Mouse (Mus musculus): ENCODE data around the gene Itgb2l.

Gene Itgb2l

DNA sequence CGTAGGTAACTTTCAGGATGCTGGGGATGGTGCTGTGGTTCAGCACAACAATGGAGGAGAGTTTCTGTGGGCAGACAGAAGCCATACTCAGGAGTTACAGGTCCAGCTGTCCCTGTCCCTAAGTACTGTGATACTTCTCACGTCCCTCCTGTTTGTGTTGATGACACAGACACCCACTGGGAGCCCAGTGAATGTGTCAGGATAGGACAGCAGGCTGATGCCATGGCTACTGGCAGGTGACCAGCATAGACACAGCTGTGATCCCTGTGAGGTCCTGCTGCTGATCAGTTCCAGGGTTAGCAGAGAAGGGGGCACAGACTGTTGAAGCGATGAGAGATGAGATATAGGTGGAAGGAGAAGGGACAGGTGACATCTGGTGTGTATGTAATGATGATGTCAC is 14.4 kb downstream of the Itgb2l start:
- no peak for DNase-seq (ENCODE audit: low read depth, low spot score)

DNA sequence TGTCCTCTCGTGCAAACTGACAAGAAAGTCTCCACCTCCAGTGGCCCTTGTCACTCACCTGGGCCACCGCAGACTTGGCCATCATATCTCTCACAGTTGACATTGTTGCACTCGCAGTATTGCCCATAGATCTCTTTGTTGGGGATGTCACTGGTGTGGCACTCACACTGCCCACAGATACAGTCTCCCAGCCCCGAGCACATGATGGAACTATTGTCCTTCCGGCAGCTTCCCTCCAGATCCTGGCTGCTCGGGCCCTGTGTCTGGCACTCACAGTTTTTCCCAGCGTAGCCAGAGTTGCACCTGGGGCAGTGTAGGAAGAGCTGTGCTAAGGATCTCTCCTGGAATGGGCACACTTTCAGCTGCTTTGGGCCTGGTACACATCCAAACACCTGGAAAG is 16.7 kb downstream of the Itgb2l start:
- DNase-seq (ENCODE audit: low read depth, low spot score): no peak

DNA sequence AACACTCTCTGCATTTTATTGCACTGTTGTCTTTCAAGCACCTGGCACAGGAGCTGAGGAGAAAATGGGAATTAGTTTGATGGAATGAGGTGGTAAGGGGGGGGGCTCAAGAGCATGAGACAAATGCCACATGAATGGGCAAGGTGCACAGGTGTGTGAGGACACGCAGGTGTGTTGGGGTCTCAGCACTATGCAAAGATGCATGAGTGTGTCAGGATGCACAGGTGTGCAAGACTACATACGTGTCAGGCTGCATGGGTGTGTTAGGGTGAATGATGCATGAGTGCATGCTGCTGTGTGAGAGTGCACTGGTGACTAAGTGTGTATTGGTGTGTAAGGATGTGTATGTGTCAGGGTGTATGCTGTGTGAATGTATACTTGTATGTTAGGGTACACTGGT is 18.4 kb downstream of the Itgb2l start:
- DNase-seq (ENCODE audit: low read depth, low spot score): no peak

DNA sequence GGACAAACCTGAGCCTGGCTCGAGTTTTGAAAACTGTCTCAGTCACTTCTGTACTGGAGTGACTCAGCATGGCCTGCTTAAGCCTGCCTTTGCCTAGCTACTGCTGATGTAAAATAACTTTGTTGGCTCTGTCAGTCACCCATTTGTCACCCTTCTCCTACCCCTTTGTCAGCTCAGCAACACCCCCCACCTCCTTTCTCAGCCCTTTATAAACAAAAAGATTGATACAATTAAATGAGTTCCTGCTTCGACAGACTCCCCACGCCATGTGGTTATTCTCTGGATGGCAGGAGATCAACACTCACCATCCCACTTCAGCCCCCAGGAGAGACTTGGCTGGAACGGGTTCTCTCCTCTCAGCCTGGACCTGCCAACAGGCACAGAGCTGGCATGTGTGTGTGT is 35.4 kb downstream of the Itgb2l start:
- no peak for DNase-seq (ENCODE audit: low read depth, low spot score)

DNA sequence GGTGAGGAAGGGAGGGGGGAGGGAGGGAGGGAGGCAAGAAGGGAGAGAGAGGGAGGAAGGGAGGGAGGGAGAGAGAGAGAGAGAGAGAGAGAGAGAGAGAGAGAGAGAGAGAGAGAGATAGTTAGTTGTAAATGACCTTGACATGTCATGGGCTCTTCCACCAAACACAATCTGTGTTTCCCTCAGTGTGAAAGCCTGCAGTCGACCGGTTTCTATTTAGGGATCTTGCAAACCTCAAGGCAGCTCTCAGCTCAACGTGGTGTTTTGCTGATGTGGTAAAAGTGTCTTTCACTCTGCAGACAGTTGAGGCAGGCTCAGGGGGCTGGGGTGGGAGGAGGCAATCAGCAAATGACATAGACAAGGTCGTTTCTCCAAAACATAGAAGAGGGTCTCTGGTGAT is 37.1 kb downstream of the Itgb2l start:
- DNase-seq (ENCODE audit: low read depth, low spot score): no peak

DNA sequence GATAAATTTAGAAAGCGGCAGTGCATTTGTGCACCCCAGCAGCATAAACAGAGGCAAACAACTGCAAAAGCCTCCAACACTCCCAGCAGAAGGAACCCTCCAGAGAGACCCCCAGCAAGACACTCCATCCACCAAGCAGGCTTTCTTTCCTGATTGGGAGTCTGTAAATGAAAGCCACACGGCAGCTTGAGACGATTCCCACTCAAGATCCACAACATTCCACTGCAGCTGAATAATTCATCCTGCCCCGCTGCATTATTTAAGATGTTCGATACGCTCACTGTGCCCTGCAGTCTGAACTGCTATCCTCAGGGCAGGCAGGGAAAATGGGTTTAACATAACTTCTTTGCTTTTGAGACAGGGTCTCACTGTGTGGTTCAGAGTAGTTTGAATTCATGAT is 41.1 kb downstream of the Itgb2l start:
- DNase-seq (ENCODE audit: low read depth, low spot score): no peak

DNA sequence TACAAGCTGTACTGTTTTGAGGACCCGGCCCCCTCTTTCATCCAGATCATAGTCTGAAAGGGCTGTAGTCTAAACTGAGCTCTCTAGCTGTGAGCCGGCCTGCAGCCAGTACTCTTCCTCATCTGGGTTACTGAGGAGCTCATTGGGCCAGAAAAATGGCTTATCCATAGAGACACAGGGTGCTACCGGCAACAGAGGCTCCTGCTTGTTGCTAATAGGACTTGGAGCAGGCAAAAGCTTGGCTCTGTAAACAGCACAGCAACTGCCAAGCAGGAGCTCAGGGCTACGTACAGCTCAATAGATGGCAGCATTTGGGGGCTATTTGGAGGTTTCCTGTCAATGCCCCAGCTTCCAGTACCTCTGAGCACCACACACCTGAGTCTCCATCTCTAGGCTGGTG is 43.4 kb downstream of the Itgb2l start:
- no peak for DNase-seq (ENCODE audit: low read depth, low spot score)

DNA sequence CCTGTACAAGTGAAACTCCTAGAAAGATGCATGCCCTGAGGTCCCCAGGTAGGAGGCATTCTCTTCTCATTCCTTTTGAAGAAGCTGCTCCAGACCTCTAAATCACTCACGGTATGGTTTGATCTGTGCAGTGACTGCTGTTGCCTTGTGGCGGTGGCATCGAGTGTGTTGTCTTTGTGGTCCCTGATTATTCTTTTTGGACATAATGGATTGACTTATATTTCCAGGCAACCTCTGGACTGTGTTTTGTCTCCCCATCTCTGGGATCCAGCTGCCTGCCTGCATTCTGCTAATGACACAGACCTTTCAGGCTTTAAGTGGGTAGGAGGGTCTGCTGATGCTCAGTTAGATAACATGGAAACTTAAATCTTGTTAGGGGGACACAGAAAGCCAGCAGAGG is 44.6 kb downstream of the Itgb2l start:
- no peak for DNase-seq (ENCODE audit: low read depth, low spot score)

DNA sequence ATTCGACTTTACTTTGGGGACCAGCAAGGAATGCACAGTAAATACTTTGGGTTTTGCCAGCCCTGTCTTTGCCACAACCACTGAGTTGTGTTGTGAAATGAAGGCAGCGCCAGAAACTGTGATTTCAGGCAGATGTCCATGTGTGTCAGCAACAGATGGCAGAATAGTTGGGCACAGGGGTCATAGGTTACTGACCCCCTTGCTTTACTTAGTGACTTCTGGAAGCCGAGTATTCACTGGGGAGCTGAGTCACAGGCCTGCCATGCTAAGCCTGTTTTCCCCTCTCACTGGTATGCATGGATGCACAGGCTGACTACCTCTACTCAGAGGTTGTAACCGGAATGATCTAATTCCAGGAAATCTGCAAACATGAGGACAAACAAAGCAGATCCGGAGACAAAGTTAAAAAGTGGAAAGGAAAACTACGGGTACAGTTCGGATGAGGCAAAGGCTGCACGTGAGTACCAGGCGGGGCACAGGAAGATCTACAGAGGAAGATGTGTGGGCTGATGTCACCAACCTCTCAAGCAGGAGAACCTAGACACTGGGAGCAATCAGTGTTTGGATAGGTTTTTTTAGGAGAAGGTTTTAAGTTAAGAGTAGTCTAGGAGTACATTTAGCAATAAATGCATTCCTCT is 47.3 kb downstream of the Itgb2l start:
- no peak for DNase-seq (ENCODE audit: low read depth, low spot score)

DNA sequence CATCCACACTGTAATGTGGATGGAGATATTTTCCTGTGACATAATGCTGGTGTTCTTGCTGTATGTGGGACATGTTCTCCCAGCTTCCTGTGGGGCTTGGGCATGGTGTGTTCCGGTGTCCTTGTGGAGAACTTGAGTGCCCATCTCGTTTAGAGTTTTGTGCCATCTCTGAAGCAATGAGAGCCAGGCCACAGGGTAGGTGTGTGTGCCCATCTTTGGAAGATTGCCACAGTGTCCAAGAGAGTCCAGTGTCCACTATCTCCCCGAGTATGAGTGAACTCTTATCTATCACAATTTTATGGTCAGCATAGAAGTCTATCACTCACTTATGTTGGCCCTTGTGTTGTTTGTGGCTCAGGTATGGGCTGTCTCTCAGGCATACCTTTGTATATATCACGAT is 47.9 kb downstream of the Itgb2l start:
- DNase-seq (ENCODE audit: low read depth, low spot score): no peak

DNA sequence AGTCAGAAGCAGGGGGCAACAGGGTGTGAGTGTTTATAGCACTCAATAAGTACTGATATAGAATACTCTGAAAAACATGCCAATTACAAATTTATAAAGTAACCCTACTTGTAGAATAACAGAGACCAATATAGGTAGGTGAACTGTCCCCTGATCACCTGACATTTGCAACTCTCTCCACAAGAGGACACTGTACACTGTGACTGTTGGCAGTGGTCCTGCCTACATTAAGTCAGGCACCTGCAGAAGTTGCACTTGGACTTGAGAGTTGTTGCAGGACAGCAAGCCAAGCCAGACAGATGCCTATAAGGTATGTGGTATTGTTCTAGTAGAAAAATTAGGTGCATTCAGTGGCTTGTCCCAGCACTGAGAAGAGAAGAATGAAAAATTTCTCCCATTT is 52.3 kb downstream of the Itgb2l start:
- no peak for DNase-seq (ENCODE audit: low read depth, low spot score)

DNA sequence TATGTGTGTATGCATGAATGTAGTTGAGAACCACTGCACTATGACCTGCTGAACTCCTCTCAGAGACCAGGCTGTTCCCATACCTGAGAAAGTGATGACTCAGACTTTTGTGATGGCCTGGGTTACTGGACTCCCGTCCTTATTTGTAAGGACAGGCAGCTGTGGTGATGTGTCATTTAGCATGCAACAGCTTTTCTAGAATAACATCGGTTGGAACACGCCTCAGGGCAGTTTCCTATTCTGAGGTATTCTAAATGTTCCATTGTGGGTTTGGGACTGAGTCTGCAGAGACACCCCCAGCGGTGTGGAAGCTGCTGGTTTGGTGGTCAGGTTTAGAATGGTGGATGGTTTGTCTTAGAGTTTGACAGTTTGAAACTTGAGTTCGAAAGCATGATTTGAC is 54.9 kb downstream of the Itgb2l start:
- no peak for DNase-seq (ENCODE audit: low read depth, low spot score)

DNA sequence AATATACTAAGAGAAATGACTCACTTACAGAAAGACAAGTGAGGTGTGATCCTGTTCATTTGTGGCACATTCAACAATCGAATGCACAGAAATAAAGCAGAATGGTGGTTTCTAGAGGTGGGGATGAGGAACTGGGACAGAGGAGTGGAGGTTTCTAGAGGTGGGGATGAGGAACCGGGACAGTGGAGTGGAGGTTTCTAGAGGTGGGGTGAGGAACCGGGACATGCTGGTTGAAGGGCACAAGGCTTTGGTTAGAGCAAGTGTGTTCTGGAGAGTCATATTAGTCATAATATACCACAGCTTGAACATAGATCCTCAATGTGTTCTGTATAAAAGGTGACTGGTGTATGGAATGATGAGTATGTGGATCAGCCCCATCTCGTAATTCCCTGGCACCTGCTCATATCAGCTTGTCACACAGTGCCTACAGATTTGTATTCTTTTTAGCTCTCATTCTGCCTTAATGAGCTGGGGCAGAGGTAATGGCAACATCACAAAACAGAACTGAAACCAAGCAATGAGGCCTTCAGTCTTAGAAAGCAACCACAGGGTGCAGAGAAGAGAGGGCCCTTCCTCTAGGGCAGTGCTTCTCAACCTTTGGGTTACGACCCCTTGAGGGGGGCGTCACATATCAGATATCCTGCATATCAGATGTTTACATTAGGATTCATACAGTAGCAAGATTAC is 55.6 kb downstream of the Itgb2l start:
- DNase-seq (ENCODE audit: low read depth, low spot score): no peak

DNA sequence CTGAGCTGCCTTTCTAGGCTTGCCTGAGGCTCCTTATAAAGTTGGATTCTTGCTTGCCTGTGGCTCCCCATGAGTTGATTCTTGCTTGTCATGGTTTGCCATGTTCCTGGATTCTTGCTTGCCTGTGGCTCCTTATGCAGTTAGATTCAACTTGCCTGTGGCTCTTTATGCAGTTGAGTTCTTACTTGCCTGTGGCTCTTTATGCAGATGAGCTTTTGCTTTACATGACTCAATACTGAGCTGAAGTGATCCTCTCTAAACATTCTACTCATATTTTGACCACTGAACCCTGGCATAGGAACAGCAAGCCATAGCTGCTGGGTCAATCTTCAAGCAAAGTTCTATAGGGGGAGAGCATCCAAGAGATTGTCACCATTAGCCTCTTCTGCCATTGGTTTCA is 58.7 kb downstream of the Itgb2l start:
- no peak for DNase-seq (ENCODE audit: low read depth, low spot score)

DNA sequence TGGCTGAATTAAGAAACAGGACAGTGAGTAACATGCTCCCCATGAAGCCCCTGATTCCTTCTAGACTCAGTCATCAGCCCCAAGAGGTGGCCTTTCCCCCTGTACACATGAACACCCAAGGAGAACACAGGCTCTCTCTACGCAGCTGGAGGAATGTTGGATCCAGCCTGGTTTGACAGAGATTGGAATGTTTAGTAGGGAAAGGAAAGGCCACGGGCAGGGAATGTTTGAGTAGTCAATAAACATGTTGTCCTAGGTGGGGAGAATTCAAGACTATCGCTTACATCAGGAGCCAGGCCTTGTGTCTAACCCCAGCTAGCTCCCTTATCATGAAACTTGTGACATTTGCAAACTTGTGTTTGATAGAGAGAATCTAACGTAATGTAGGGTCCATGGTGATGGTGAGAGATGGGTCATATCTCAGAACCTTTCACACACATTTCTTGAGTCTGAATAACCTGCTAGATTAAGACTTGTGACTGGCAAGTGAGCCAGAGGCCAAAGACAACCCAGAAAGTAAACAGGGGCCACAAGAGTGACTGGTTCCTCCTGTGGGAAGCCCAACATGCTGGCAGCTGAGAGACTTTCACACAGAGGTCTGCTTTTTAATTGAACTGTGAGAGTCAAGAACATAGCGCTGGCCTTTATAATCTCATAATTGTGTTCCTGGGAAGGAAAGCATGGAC is 60.8 kb downstream of the Itgb2l start:
- DNase-seq (ENCODE audit: low read depth, low spot score): no peak

DNA sequence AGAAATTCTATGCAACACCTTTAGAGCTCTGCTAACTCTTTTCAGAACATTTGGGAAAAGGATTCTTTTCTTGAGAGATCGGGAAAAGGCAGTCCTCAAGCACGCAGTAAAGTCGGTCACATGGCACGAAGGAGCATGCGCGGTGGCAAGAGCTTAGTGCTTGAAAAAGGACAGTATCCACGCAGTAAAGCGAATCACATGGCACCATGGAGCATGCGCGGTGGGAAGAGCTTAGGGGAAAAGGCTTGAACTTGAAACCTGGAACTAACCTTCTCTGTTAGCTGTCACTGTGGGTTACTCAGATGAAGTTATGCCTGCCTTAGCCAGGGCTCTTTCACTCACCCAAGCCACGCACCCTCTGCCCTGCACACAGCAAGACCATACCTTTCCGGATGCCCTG is 62.0 kb downstream of the Itgb2l start:
- DNase-seq (ENCODE audit: low read depth, low spot score): no peak

DNA sequence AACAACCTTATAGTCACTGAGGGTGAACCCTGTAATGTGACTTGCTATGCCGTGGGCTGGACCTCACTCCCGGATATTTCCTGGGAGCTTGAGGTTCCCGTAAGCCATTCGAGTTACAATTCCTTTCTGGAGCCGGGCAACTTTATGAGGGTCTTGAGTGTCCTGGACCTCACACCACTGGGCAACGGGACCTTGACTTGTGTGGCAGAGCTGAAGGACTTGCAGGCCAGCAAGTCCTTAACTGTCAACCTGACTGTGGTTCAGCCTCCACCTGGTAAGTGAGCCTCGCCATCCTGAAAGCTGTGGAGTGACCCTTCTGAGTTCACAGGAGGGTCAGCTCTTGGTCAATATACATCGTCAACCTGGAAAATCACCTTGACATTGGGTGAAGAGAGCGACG is 65.3 kb downstream of the Itgb2l start:
- no peak for DNase-seq (ENCODE audit: low read depth, low spot score)

DNA sequence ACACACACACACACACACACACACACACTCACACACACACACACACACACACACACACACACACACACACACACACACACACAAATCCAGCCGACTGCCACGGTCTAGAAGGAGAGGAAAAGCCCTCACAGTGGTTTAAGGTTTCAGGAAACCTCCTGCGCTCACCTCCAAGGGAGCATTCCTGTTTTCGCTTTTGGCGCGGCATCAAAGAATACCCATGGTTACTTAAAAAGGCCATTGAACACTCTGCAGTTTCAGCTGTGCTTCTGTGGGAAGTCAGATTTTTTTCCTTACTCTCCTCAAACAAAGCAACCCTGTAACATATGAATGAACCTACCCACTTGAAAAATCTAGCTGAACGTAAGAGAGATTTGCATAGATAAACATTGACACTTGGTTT is 67.1 kb downstream of the Itgb2l start:
- DNase-seq (ENCODE audit: low read depth, low spot score): no peak

DNA sequence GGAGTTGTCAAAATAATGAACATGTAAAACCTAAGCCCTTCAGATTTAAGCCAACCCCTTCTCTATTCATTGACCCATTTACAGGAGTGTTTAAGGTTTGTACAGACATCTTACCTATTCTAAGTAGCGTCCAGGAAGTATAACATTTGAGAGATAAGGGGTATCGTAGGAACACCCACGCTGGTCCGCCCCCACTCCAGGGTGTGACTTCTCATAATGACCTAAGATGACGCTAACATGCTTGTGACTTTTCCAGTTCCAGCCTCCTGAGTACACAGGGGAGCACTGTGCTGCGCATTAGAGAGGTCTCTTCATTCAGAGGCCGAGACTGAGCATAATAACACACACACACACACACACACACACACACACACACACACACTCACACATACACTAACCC is 67.9 kb downstream of the Itgb2l start:
- no peak for DNase-seq (ENCODE audit: low read depth, low spot score)

DNA sequence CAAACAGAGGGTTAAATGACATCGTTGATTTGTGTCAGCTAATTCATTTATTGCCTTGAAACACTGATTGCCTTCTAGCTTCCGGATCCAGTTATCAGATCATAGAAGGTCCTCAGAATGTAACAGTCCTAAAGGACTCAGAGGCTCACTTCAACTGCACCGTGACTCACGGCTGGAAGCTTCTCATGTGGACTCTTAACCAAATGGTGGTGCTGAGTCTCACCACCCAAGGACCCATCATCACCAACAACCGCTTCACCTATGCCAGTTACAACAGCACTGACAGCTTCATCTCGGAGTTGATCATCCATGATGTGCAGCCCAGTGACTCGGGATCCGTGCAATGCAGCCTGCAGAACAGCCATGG is 70.7 kb downstream of the Itgb2l start:
- DNase-seq (ENCODE audit: low read depth, low spot score): no peak
